Mouse (Mus musculus): ENCODE data around the gene Hdac10.
A peak's percentile ranks its signal among the peaks of the same experiment; 100 is the strongest.

The Hdac10 gene

DNA sequence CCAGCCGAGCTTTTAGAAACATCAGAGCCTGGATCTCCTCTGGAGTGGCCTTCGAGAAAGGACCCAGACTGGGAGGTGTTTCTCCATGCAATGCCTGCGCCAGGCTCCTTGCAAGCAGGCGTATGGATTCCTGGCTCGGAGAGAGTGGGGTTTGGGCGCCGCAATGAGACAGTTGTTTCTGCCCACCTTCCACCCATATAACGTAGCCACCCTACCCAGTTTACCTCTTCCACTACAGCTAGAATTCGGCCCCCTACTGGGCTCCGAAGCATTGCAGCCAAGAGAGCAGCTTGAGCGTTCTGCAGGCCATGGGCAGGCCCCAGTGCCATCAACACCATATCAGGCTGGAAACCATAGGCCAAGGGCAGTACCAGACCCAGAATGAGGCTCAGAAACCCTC is 4.9 kb downstream of the Hdac10 start:
- no peak for DNase-seq (ENCODE audit: low spot score)

GRCm38 (mm10) chr15:89122649-89123366 is 5.7 kb downstream of the Hdac10 start, which contains the start of gene Tubgcp6:
TSS of gene Tubgcp6 (minus strand) at chr15:89123112.
- DNase-seq (ENCODE audit: low spot score), result peak; percentile 97

DNA sequence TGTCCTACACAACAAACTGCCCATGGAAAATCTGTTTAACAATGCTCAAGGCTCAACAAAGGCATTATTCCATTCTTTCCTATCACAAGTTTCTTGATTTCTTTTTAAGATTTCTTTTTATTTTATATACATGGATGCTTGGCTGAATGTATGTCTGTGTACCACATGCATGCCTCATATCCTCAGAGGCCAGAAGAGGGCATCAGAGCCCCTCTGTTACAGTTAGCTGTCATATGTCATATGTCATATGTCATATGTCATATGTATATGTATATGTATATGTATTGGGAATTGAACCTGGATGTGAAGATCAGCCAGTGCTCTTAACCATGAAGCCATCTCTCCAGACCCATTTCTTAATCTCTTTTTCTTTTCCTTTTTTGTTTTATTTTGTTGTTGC is 10.5 kb downstream of the Hdac10 start:
- DNase-seq (ENCODE audit: low spot score), result no peak

GRCm38 (mm10) chr15:89110147-89110546 is 18.4 kb downstream of the Hdac10 start:
- no peak for DNase-seq (ENCODE audit: low spot score)

DNA sequence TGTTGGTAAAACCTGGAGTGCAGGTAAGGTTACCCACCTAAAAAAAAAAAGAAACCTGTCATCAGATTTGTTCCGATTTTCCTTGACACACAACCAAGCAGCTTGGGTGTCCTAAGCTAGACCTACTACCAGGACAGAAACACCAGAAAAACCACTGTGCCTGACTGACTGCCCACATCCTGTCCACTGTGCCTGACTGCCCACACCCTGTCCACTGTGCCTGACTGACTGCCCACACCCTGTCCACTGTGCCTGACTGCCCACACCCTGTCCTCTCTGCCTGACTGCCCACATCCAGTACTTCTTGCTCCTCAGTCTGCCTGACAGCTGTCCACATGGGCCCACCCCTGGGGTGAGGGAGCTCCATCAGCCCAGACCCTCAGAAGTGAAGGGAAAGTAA is 21.5 kb downstream of the Hdac10 start:
- DNase-seq (ENCODE audit: low spot score), result no peak

DNA sequence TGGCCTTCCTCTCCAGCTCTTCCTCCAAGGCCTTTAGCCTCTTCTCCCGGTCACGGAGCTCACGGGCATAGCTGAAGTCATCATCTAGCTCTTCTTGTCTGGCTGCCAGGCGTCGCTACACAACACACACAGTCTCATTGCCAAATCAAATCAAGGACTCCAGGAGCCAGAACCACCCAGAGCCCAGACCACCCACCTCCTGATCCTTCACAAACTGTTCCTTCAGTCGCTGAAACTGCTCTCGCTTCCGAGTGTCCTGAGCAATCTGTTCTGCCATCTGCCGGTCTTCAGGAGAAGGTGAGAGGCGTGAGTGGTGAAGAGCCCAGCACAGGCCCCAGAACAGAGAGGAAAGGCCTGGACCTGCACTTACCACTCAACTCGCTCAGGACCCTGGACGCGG is 22.4 kb downstream of the Hdac10 start:
- no peak for DNase-seq (ENCODE audit: low spot score)

- no peak for DNase-seq (ENCODE audit: low spot score)
Observed at GRCm38 (mm10) chr15:89104425-89104824, 24.1 kb downstream of the Hdac10 start.

DNA sequence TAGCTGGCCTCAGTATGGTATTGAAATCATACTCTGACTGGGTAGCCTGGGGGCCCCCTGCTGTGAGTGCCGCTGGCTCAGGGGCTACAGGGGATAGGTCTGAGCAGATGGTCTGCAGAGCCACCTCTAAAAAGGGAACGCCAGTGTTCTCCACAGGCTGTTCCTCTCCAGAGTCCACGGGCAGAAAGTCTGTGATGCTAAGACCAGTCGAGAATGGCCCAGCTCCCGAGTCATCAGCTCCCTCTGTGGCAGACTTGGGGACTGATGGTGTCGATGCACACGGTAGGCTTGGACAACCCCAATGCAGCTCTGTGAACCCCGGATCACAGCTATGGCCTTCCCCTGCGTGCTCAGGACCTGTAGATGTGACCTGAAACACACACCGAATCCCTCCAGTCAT is 24.6 kb downstream of the Hdac10 start:
- no peak for DNase-seq (ENCODE audit: low spot score)

DNA sequence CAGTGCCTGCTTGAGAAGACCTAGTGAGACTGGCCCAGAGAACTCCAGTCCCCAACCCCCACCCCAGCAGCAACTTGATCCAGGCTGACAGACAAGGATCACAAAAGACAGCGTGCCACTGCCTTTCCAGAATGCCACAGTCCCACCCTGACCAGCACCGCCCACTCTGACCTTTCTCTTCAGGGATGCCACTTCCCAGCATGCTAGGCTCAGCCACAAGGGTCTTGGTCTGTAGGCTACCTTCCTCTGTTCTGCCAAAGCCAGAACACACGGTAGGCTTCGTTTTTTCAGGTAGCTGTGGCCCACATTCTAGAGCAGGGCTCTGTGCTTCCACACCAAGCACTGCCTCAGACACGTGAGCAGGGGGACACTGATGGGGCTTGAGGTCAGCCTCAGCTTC is 25.9 kb downstream of the Hdac10 start:
- no peak for DNase-seq (ENCODE audit: low spot score)

- no peak for DNase-seq (ENCODE audit: low spot score)
Observed at GRCm38 (mm10) chr15:89100823-89101222, 27.7 kb downstream of the Hdac10 start.

DNA sequence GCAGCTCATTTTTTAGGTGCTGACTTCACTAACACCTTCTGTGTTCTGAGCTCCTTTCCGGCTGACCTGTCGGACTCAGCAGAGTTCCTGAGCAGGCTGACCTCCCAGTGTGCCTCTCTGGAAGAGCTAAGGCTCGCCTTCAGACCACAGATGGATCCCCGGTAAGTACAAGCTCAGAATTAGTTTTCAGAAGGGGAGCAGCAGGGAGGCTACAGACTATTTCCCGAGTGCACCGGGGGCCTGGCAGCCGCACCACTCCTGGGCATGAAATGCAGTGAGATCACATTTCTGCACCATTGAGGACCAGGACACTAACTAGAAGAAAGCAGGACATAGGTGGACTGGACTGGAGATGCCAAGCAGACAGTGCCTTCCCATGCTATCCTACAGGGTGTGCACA is 29.9 kb downstream of the Hdac10 start:
- DNase-seq (ENCODE audit: low spot score), result no peak

DNA sequence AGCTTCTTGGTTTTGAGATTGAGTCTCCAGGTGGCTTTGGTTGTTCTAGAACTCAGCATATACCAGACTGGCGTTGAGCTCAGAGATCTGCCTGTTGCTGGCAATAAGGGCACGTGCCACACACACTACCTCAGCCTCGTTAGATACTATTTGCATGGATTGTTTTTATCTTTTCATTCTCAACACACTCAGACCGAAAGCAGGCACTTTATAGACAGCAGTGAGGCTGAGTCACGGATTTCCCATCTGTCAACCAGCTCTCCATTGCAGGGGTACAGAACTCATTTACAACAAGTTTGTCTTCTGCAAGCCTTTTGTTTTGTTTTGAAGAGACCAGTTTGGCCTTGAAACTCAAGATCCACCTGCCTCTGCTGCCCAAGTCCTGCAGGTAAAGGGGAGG is 31.1 kb downstream of the Hdac10 start:
- no peak for DNase-seq (ENCODE audit: low spot score)

GRCm38 (mm10) chr15:89092181-89092580 is 36.3 kb downstream of the Hdac10 start:
- DNase-seq (ENCODE audit: low spot score), result no peak

DNA sequence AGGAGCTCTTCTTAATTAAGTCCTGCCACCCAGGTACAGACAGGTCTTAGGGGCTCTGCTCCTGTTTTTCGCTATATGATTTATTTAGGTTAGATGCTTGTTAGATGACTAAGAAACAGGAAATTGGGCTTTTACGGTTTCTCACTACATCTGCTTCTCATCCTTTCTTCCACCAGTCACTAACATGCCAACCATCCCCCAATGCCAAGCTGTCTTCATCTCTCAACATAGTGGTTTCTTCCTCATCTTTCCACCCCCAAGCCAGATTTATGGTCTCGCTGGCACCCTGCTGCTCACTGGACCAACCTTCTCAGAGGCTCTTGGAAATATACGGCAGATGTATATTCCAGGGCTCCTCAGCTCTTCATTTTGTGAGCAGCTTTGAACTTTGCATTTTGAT is 37.8 kb downstream of the Hdac10 start:
- no peak for DNase-seq (ENCODE audit: low spot score)

- DNase-seq (ENCODE audit: low spot score), result peak; percentile 24
Observed at GRCm38 (mm10) chr15:89089248-89090051, 39.0 kb downstream of the Hdac10 start.

DNA sequence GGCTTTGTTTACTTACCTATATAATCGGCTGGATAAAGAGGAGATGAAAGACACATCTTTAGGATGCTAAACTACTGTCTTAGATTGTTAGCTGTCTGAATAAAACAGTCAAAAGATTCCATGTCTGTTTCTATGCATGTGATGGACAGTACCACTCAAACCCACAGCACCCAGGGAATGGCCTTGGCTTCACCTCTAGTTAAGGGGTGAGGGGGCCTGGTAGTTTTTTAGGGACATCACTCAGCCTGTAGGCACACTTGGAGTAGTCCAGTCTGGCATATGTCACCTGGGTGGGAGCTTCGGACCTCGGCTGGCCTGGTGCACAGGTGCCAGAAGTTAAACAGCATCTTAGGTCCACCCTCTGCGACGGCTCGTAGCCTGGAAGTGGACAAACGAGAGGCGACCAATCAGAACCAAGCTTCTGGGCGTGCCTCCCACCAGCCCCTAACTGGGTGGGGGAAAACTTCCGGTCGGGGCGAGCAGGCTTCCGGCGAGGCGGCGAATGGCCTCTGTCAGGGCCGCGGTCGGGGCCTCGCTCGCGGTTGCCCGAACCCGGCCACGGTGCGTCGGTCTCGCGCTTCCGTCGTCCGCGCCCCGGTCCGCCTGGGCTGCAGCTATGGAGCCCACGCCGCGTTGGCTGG is 39.8 kb downstream of the Hdac10 start, which contains the start of gene Selenoo:
TSS of gene Selenoo (plus strand) at position 478 of the 641 bp plus-strand sequence.
- peak; percentile 80 for DNase-seq (ENCODE audit: low spot score)

- DNase-seq (ENCODE audit: low spot score), result no peak
Observed at GRCm38 (mm10) chr15:89084826-89085225, 43.7 kb downstream of the Hdac10 start.

DNA sequence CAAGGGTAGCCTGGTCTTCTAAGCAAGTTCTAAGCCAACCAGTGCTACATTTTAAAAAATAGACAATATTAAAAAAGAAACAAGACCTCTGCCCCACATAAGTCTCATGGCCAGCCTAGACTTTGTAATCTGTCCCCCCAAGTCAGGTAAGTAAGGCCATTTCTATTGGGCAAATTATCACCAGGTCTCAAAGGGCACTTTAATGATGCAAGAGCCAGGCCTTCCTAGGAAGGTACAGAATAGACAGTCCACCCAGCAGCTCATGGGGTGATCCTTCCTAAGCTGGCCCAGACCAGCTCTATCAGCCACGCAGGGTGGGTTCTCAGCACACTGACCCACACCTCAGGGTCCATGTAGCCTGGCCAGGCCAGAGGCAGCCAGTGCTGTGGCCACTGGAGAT is 44.6 kb downstream of the Hdac10 start:
- DNase-seq (ENCODE audit: low spot score), result no peak

GRCm38 (mm10) chr15:89078208-89078836 is 50.2 kb downstream of the Hdac10 start:
- DNase-seq (ENCODE audit: low spot score), result peak; percentile 67

GRCm38 (mm10) chr15:89076156-89076731 is 52.3 kb downstream of the Hdac10 start:
- DNase-seq (ENCODE audit: low spot score), result peak; percentile 28

DNA sequence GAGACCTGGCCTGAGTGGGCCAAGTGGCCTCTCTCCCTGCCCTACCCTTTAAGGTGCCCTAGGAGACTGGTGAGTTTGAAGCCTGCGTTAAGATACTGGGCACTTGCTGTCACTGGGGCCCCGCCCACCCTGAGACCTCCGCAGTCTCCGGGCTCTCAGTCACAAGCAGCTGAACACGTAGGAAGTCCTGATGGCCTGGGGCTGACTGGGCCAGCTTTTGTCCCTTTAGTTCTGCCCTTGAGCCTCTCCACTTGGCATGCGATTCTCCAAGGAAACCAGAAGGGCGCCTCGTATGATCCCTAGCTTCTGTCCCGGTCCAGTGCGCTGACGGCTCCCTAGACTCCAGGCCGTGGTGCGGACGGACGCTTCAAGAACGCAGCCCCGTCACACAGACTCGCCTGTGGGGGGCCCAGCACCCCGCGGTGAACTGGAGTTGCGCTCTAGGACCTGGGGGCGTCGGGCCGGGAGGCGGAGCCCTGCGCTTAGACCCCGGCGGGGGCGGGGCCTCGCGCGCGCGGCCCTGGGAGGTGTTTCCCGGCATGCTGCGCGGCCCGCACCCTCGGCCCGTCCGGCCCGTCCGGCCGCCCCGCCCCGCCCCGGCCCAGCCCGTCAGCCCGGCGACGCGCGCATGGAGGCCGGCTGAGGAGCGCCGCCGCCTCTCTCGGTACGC is 52.9 kb downstream of the Hdac10 start:
- peak; percentile 60 for DNase-seq (ENCODE audit: low spot score)
